Mouse (Mus musculus): ENCODE data around the gene Ddx41. TPM values are rescaled to one million over a fixed set of nuclear protein-coding genes. Genes with fewer than 3 reads are reported as not detected.

Gene Ddx41
- polyA plus RNA-seq, 1 experiment: 55.2 TPM

- peak overlapping the region; percentile 83; the same call in 1 of the 2 replicates for H3K4me3 ChIP-seq (ENCODE audit: low read depth, low read length)
- H3K27me3 ChIP-seq (ENCODE audit: control insufficient read depth, insufficient read depth, low read length, poor library complexity, severe bottlenecking): no peaks in the 10 kb centered on the region
- no peaks in the 10 kb centered on the region for H3K9me3 ChIP-seq (replicated peaks; ENCODE audit: control insufficient read depth, insufficient read depth, low read length, poor library complexity, severe bottlenecking)
- H3K4me1 ChIP-seq (ENCODE audit: control insufficient read depth, insufficient read depth, low read length): no peaks in the 10 kb centered on the region
- TF ChIP-seq POLR2A (IDR thresholded peaks at IDR 0.05; ENCODE audit: insufficient read depth, low read length) (no peak), CTCF (IDR thresholded peaks at IDR 0.05; ENCODE audit: low read depth, low read length) (no peak), EP300 (IDR thresholded peaks at IDR 0.05; ENCODE audit: insufficient read depth, low read depth, low read length) (no peak)
- H3K9ac ChIP-seq (ENCODE audit: low read depth, poor library complexity, severe bottlenecking): no peak overlapping the region
- H3K27ac ChIP-seq (ENCODE audit: insufficient read depth, low read length): no peak overlapping the region
- peaks cover 30% of the 10 kb centered on the region for H3K36me3 ChIP-seq (ENCODE audit: control insufficient read depth, insufficient read depth, low read length, poor library complexity, severe bottlenecking)
These were observed 1.3 kb downstream of the Ddx41 start for GRCm38 (mm10) chr13:55535191-55535590.

GRCm38 (mm10) chr13:55529198-55529915 is 7.1 kb downstream of the Ddx41 start, which contains the start of gene Dok3:
Dok3 (minus strand) TSS chr13:55529296.
- peaks cover 27% of the 10 kb centered on the region for H3K36me3 ChIP-seq (ENCODE audit: control insufficient read depth, insufficient read depth, low read length, poor library complexity, severe bottlenecking)
- H3K9me3 ChIP-seq (replicated peaks; ENCODE audit: control insufficient read depth, insufficient read depth, low read length, poor library complexity, severe bottlenecking): no peaks in the 10 kb centered on the region
- no peak within 1 kb of the TSS for H3K4me3 ChIP-seq (ENCODE audit: low read depth, low read length)
- H3K27me3 ChIP-seq (ENCODE audit: control insufficient read depth, insufficient read depth, low read length, poor library complexity, severe bottlenecking): no peaks in the 10 kb centered on the region
- H3K9ac ChIP-seq (ENCODE audit: low read depth, poor library complexity, severe bottlenecking): no peak within 1 kb of the TSS
- H3K4me1 ChIP-seq (ENCODE audit: control insufficient read depth, insufficient read depth, low read length): no peaks in the 10 kb centered on the region
- TF ChIP-seq POLR2A (IDR thresholded peaks at IDR 0.05; ENCODE audit: insufficient read depth, low read length): no peak
- TF ChIP-seq CTCF (IDR thresholded peaks at IDR 0.05; ENCODE audit: low read depth, low read length): no peak
- no peak for TF ChIP-seq EP300 (IDR thresholded peaks at IDR 0.05; ENCODE audit: insufficient read depth, low read depth, low read length)
- H3K27ac ChIP-seq (ENCODE audit: insufficient read depth, low read length): no peak within 1 kb of the TSS

- Histone ChIP-seq H3K27me3 (ENCODE audit: control insufficient read depth, insufficient read depth, low read length, poor library complexity, severe bottlenecking) (no peaks in the 10 kb centered on the region), H3K4me3 (ENCODE audit: low read depth, low read length) (no peak overlapping the region), H3K4me1 (ENCODE audit: control insufficient read depth, insufficient read depth, low read length) (no peaks in the 10 kb centered on the region), H3K9me3 (replicated peaks; ENCODE audit: control insufficient read depth, insufficient read depth, low read length, poor library complexity, severe bottlenecking) (no peaks in the 10 kb centered on the region), H3K9ac (ENCODE audit: low read depth, poor library complexity, severe bottlenecking) (no peak overlapping the region), H3K36me3 (ENCODE audit: control insufficient read depth, insufficient read depth, low read length, poor library complexity, severe bottlenecking) (peaks cover 20% of the 10 kb centered on the region), H3K27ac (ENCODE audit: insufficient read depth, low read length) (no peak overlapping the region)
- TF ChIP-seq POLR2A (IDR thresholded peaks at IDR 0.05; ENCODE audit: insufficient read depth, low read length) (no peak), CTCF (IDR thresholded peaks at IDR 0.05; ENCODE audit: low read depth, low read length) (no peak), EP300 (IDR thresholded peaks at IDR 0.05; ENCODE audit: insufficient read depth, low read depth, low read length) (no peak)
These were observed 8.4 kb downstream of the Ddx41 start for GRCm38 (mm10) chr13:55527834-55528772.

GRCm38 (mm10) chr13:55527212-55527611 is 9.2 kb downstream of the Ddx41 start:
- no peak overlapping the region for H3K27ac ChIP-seq (ENCODE audit: insufficient read depth, low read length)
- TF ChIP-seq POLR2A (IDR thresholded peaks at IDR 0.05; ENCODE audit: insufficient read depth, low read length) (no peak), EP300 (IDR thresholded peaks at IDR 0.05; ENCODE audit: insufficient read depth, low read depth, low read length) (no peak), CTCF (IDR thresholded peaks at IDR 0.05; ENCODE audit: low read depth, low read length) (no peak)
- no peaks in the 10 kb centered on the region for H3K27me3 ChIP-seq (ENCODE audit: control insufficient read depth, insufficient read depth, low read length, poor library complexity, severe bottlenecking)
- peaks cover 15% of the 10 kb centered on the region for H3K36me3 ChIP-seq (ENCODE audit: control insufficient read depth, insufficient read depth, low read length, poor library complexity, severe bottlenecking)
- no peak overlapping the region for H3K4me3 ChIP-seq (ENCODE audit: low read depth, low read length)
- no peaks in the 10 kb centered on the region for H3K4me1 ChIP-seq (ENCODE audit: control insufficient read depth, insufficient read depth, low read length)
- no peaks in the 10 kb centered on the region for H3K9me3 ChIP-seq (replicated peaks; ENCODE audit: control insufficient read depth, insufficient read depth, low read length, poor library complexity, severe bottlenecking)
- H3K9ac ChIP-seq (ENCODE audit: low read depth, poor library complexity, severe bottlenecking): no peak overlapping the region

GRCm38 (mm10) chr13:55525733-55526553 is 10.5 kb downstream of the Ddx41 start:
- Histone ChIP-seq H3K4me3 (ENCODE audit: low read depth, low read length) (no peak overlapping the region), H3K36me3 (ENCODE audit: control insufficient read depth, insufficient read depth, low read length, poor library complexity, severe bottlenecking) (peaks cover 9% of the 10 kb centered on the region), H3K9ac (ENCODE audit: low read depth, poor library complexity, severe bottlenecking) (no peak overlapping the region), H3K9me3 (replicated peaks; ENCODE audit: control insufficient read depth, insufficient read depth, low read length, poor library complexity, severe bottlenecking) (no peaks in the 10 kb centered on the region), H3K27ac (ENCODE audit: insufficient read depth, low read length) (no peak overlapping the region), H3K27me3 (ENCODE audit: control insufficient read depth, insufficient read depth, low read length, poor library complexity, severe bottlenecking) (no peaks in the 10 kb centered on the region), H3K4me1 (ENCODE audit: control insufficient read depth, insufficient read depth, low read length) (no peaks in the 10 kb centered on the region)
- TF ChIP-seq POLR2A (IDR thresholded peaks at IDR 0.05; ENCODE audit: insufficient read depth, low read length) (no peak), CTCF (IDR thresholded peaks at IDR 0.05; ENCODE audit: low read depth, low read length) (no peak), EP300 (IDR thresholded peaks at IDR 0.05; ENCODE audit: insufficient read depth, low read depth, low read length) (no peak)
